Mouse (Mus musculus) limb, embryonic 10.5 days (tissue): Measurements from ENCODE around the gene Sox18. TPM values are rescaled to one million over a fixed set of nuclear protein-coding genes. Genes with fewer than 3 reads are reported as not detected.

Experiments used
- polyA plus RNA-seq: library from polyadenylated mRNA; unstranded; fragments of >200 nt; fragmentation: Nextera tagmentation; extraction: Ambion mirVana; gene quantifications from 2 replicates; pipeline ENCODE4 v1.2.1, GENCODE M21; 2016

The Sox18 gene
- polyA plus RNA-seq, 1 experiment from 2014 or later: 27.9 TPM

Other genes starting within 250 kb of the Sox18 start
- gene Zbtb46, start 212.2 kb downstream of the Sox18 start, polyA plus RNA-seq: 17.5 and 17.7 TPM in 2 replicates
- 0.08 and 0.21 TPM in 2 replicates for gene Abhd16b, start 178.4 kb downstream of the Sox18 start, polyA plus RNA-seq
- gene Tpd52l2, start 174.5 kb downstream of the Sox18 start, polyA plus RNA-seq: 176 and 185 TPM in 2 replicates
- gene Dnajc5, start 151.2 kb downstream of the Sox18 start, polyA plus RNA-seq: 86.6 and 97.6 TPM in 2 replicates
- 36.6 and 44.1 TPM in 2 replicates for gene Uckl1, start 86.7 kb downstream of the Sox18 start, polyA plus RNA-seq
- 79.4 and 80.5 TPM in 2 replicates for gene Prpf6, start 79.8 kb downstream of the Sox18 start, polyA plus RNA-seq
- 37.5 and 57.7 TPM in 2 replicates for gene Zfp512b, start 78.8 kb downstream of the Sox18 start, polyA plus RNA-seq
- 12.0 and 17.2 TPM in 2 replicates for gene Samd10, start 72.4 kb downstream of the Sox18 start, polyA plus RNA-seq
- gene Gm29797, start 14.6 kb downstream of the Sox18 start, polyA plus RNA-seq: 0.39 TPM in 1 of 2 replicates, not detected in the other
- gene Tcea2, start 8.7 kb upstream of the Sox18 start, polyA plus RNA-seq: 16.5 and 25.8 TPM in 2 replicates
- 94.3 and 96.4 TPM in 2 replicates for gene Rgs19, start 22.3 kb upstream of the Sox18 start, polyA plus RNA-seq
- not detected in 2 replicates for gene Lkaaear1, start 26.8 kb upstream of the Sox18 start, polyA plus RNA-seq
- gene Oprl1, start 43.4 kb upstream of the Sox18 start, polyA plus RNA-seq: 0.33 and 0.65 TPM in 2 replicates
- gene Myt1, start 91.7 kb upstream of the Sox18 start, polyA plus RNA-seq: 0.18 TPM in 1 of 2 replicates, not detected in the other
- 22.9 and 32.8 TPM in 2 replicates for gene Pcmtd2, start 166.2 kb upstream of the Sox18 start, polyA plus RNA-seq
- gene Polr3k, start 192.7 kb upstream of the Sox18 start, polyA plus RNA-seq: 101 and 105 TPM in 2 replicates